Mouse (Mus musculus) CH12.LX (cell line): ENCODE data around the gene Fam234b. TPM values are rescaled to one million over a fixed set of nuclear protein-coding genes. Genes with fewer than 3 reads are reported as not detected.

ENCODE experiments used
- DNase-seq: peaks from one replicate; pipeline ENCODE4 v3.0.0-alpha.2; 2013; ENCODE audit errors: extremely low read depth
- H3K27ac ChIP-seq: 2 replicates; pipeline ENCODE4 v1.5.1; 2012; ENCODE audit warnings: low read depth, mild to moderate bottlenecking, control low read depth, moderate library complexity; ENCODE audit not compliant: insufficient read depth
- H3K27me3 ChIP-seq: replicated peaks from 2 replicates; pipeline ENCODE3; 2012; ENCODE audit warnings: inconsistent platforms
- H3K36me3 ChIP-seq, 2 experiments: replicated peaks in 1 of 2; 2 replicates each; pipeline versions ENCODE3 to v1.6.1; 2012; ENCODE audit warnings: inconsistent platforms in 1 of 2, low read length in 1 of 2, mild to moderate bottlenecking in 1 of 2, mixed read lengths in 1 of 2, moderate library complexity in 1 of 2; ENCODE audit not compliant: control insufficient read depth in 1 of 2, insufficient read depth in 1 of 2
- H3K4me1 ChIP-seq, 2 experiments: 2 replicates each; pipeline ENCODE4 v1.6.1; 2012; ENCODE audit warnings: inconsistent platforms in 1 of 2, moderate library complexity in 1 of 2; ENCODE audit not compliant: insufficient read depth in 2 of 2, control insufficient read depth in 1 of 2
- H3K4me2 ChIP-seq: 2 replicates; pipeline ENCODE4 v1.6.1; 2012; ENCODE audit warnings: low read depth, mild to moderate bottlenecking, control low read depth; ENCODE audit not compliant: poor library complexity, insufficient read depth, severe bottlenecking
- H3K4me3 ChIP-seq, 3 experiments: fragments of 150-350 bp in 1 of 3; sonication (generic) in 1 of 3; replicated peaks in 1 of 3; 2 replicates each; pipeline versions ENCODE3 to v1.5.1; 2011 to 2012; ENCODE audit warnings: low read depth in 2 of 3, low read length in 2 of 3, mild to moderate bottlenecking in 2 of 3, moderate library complexity in 2 of 3, control low read depth in 1 of 3, improper control_type of control experiment in 1 of 3, inconsistent platforms in 1 of 3, mixed read lengths in 1 of 3; ENCODE audit not compliant: poor library complexity in 1 of 3
- H3K79me2 ChIP-seq: replicated peaks from 2 replicates; pipeline ENCODE4 v1.6.1; 2012; ENCODE audit warnings: mild to moderate bottlenecking, moderate library complexity; ENCODE audit not compliant: control insufficient read depth, poor library complexity, insufficient read depth, severe bottlenecking; ENCODE audit errors: extremely low read depth
- H3K9ac ChIP-seq: 2 replicates; pipeline ENCODE4 v1.6.1; 2012; ENCODE audit warnings: low read depth, mild to moderate bottlenecking, control low read depth, moderate library complexity; ENCODE audit not compliant: insufficient read depth
- H3K9me3 ChIP-seq: replicated peaks from 2 replicates; pipeline ENCODE3; 2012; ENCODE audit warnings: low read length, inconsistent platforms, mixed read lengths
- CHD2 ChIP-seq: IDR thresholded peaks from 2 replicates; pipeline ENCODE4 v1.6.1; 2011; ENCODE audit warnings: low read length, improper control_type of control experiment
- E2F4 ChIP-seq: IDR thresholded peaks from 2 replicates; pipeline ENCODE4 v1.6.1; 2011; ENCODE audit warnings: low read depth, low read length, improper control_type of control experiment; ENCODE audit not compliant: insufficient replicate concordance
- ETS1 ChIP-seq: conservative IDR thresholded peaks from 2 replicates; pipeline ENCODE4 v1.6.1; 2012; ENCODE audit warnings: low read depth, mild to moderate bottlenecking, inconsistent platforms, low read length, improper control_type of control experiment, moderate library complexity
- GABPA ChIP-seq: IDR thresholded peaks from 2 replicates; pipeline ENCODE4 v1.6.1; 2012; ENCODE audit warnings: low read depth, low read length, improper control_type of control experiment, inconsistent platforms; ENCODE audit not compliant: insufficient replicate concordance
- HCFC1 ChIP-seq: IDR thresholded peaks from 2 replicates; pipeline ENCODE4 v1.6.1; 2012; ENCODE audit warnings: low read depth, mild to moderate bottlenecking, inconsistent platforms, low read length, improper control_type of control experiment
- JUN ChIP-seq: IDR thresholded peaks from 2 replicates; pipeline ENCODE4 v1.6.1; 2011; ENCODE audit warnings: low read depth, mild to moderate bottlenecking, low read length, improper control_type of control experiment, moderate library complexity; ENCODE audit not compliant: insufficient read depth
- JUND ChIP-seq: conservative IDR thresholded peaks from 2 replicates; pipeline ENCODE4 v1.6.1; 2011; ENCODE audit warnings: low read depth, low read length, improper control_type of control experiment
- MAX ChIP-seq: IDR thresholded peaks from 2 replicates; pipeline ENCODE4 v1.6.1; 2011; ENCODE audit warnings: low read length, improper control_type of control experiment
- MAZ ChIP-seq: IDR thresholded peaks from 2 replicates; pipeline ENCODE4 v1.6.1; 2012; ENCODE audit warnings: low read depth, mild to moderate bottlenecking, inconsistent platforms, low read length, improper control_type of control experiment, moderate library complexity
- NELFE ChIP-seq: IDR thresholded peaks from 2 replicates; pipeline ENCODE4 v1.6.1; 2011; ENCODE audit warnings: low read depth, low read length, improper control_type of control experiment
- NRF1 ChIP-seq: IDR thresholded peaks from 2 replicates; pipeline ENCODE4 v1.6.1; 2014; ENCODE audit warnings: low read depth, mild to moderate bottlenecking, inconsistent platforms, low read length, improper control_type of control experiment, moderate library complexity
- POLR2A ChIP-seq: IDR thresholded peaks from 2 replicates; pipeline ENCODE4 v1.6.1; 2011; ENCODE audit warnings: low read depth, mild to moderate bottlenecking, improper control_type of control experiment, low read length
- POLR2AphosphoS2 ChIP-seq: IDR thresholded peaks from 2 replicates; pipeline ENCODE4 v1.6.1; 2011; ENCODE audit warnings: low read depth, low read length, improper control_type of control experiment
- RCOR1 ChIP-seq: conservative IDR thresholded peaks from 2 replicates; pipeline ENCODE4 v1.6.1; 2012; ENCODE audit warnings: low read depth, mild to moderate bottlenecking, inconsistent platforms, low read length, improper control_type of control experiment
- SMC3 ChIP-seq: IDR thresholded peaks from 2 replicates; pipeline ENCODE4 v1.6.1; 2011; ENCODE audit warnings: low read depth, low read length, improper control_type of control experiment
- TBP ChIP-seq: conservative IDR thresholded peaks from 2 replicates; pipeline ENCODE4 v1.6.1; 2011; ENCODE audit warnings: low read depth, low read length, improper control_type of control experiment
- TCF12 ChIP-seq: IDR thresholded peaks from 2 replicates; pipeline ENCODE4 v1.6.1; 2014; ENCODE audit warnings: low read depth, mild to moderate bottlenecking, inconsistent platforms, low read length, improper control_type of control experiment
- USF2 ChIP-seq: conservative IDR thresholded peaks from 2 replicates; pipeline ENCODE4 v1.6.1; 2011; ENCODE audit warnings: low read depth, low read length, improper control_type of control experiment
- ZC3H11A ChIP-seq: IDR thresholded peaks from 2 replicates; pipeline ENCODE4 v1.6.1; 2012; ENCODE audit warnings: low read depth, mild to moderate bottlenecking, inconsistent platforms, low read length, improper control_type of control experiment
- ZNF384 ChIP-seq: IDR thresholded peaks from 2 replicates; pipeline ENCODE4 v1.6.1; 2012; ENCODE audit warnings: low read depth, low read length, improper control_type of control experiment, inconsistent platforms
- dilution Hi-C: fragments of 300-500 bp; cut with MboI; formaldehyde crosslinking; loops from 2 replicates; pipeline ENCODE4 v1.14.3; 2020; ENCODE audit warnings: low sequenced_read_pairs; ENCODE audit not compliant: extremely low pct_unique_long_range_greater_than_20kb, extremely low pct_ligation_motif_present
- in situ Hi-C: fragments of 300-500 bp; cut with MboI; formaldehyde crosslinking; loops from 3 replicates; pipeline ENCODE4 v1.14.3; 2019; ENCODE audit warnings: low sequenced_read_pairs, low pct_ligation_motif_present, low pct_unique_long_range_greater_than_20kb, mixed read lengths
- polyA plus RNA-seq: library from polyadenylated mRNA; unstranded; fragments of >175 nt; gene quantifications from 2 replicates; pipeline ENCODE4 v1.2.1, GENCODE M21; 2012; ENCODE audit warnings: low read depth; ENCODE audit not compliant: insufficient read length
- total RNA-seq, 2 experiments: library from RNA; depleted of rRNA; stranded (reverse); fragments of 300-350 nt in 1 of 2; fragments of >200 nt in 1 of 2; gene quantifications; 2 replicates each; pipeline ENCODE4 v1.2.3; 2012 to 2014

Fam234b gene
- total and polyA plus RNA-seq, 3 experiments: 0.04 to 0.76 (median 0.20) TPM

DNA sequence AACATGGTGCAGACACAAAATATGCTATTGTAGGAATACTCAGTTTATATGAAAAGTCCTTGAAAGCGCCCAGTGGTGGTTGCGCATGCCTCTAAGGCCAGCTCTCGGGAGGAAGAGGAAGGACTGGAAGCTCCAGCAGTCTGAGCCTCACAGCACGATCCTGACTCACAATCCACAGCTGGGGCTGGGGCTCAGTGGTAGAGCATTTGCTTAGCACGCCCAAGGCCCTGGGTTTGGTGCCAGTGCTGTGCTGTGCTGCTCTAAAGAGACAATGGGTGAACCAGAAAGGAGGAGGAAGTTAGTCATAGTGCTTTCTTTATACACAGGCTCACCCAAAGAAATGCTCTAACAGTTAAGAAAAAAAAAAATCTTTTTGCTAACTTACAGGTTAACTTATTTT is 44.1 kb upstream of the Fam234b start:
- TF ChIP-seq POLR2A (no peak), NRF1 (no peak), JUN (no peak), POLR2AphosphoS2 (no peak), MAZ (no peak), E2F4 (no peak), SMC3 (no peak), CHD2 (no peak), USF2 (no peak), ETS1 (no peak), MAX (no peak)
- DNase-seq: no peak
- H3K4me1 ChIP-seq: peaks cover 3 to 15% of the 10 kb centered on the region in 2 experiments; a peak in 3 of 4 replicates
- no peaks in the 10 kb centered on the region for H3K36me3 ChIP-seq
- no peak overlapping the region for H3K4me2 ChIP-seq
- no peak overlapping the region for H3K27ac ChIP-seq
- in situ Hi-C loops: loop anchor here (10.0 kb wide), 2 partner anchors 91 to 221 kb away; no protein-coding TSS in a partner anchor
- H3K9me3 ChIP-seq: peaks cover 3% of the 10 kb centered on the region
- no peak overlapping the region for H3K4me3 ChIP-seq
- H3K9ac ChIP-seq: no peak overlapping the region
- no peaks in the 10 kb centered on the region for H3K79me2 ChIP-seq
- dilution Hi-C loops: no loop called here
- no peaks in the 10 kb centered on the region for H3K27me3 ChIP-seq

DNA sequence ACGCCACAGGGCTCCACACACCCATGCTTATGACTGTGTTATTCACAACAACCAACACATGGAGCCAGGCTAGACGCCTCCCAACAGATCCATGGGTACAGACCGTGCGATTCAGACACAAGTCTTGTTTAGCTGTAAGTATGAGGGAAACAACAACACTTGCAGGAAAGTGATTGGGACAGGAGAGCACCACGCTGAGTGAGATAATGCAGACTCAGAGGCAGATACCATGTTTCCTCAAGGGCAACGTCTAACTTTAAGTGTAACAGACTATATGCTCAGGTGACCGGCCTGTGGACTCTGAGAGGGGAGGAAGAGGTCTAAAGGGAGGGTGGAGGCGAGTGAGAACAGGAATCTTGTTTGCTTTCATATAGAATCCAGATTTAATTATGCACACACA is 41.2 kb upstream of the Fam234b start:
- Histone ChIP-seq H3K4me2 (no peak overlapping the region), H3K27me3 (no peaks in the 10 kb centered on the region), H3K9ac (no peak overlapping the region), H3K79me2 (no peaks in the 10 kb centered on the region)
- no peak for TF ChIP-seq MAX
- no peak for TF ChIP-seq TCF12
- no peak for TF ChIP-seq TBP
- TF ChIP-seq POLR2AphosphoS2: no peak
- no peak for TF ChIP-seq USF2
- no peak for TF ChIP-seq RCOR1
- TF ChIP-seq NELFE: no peak
- no peak for TF ChIP-seq SMC3
- TF ChIP-seq ZNF384: no peak
- TF ChIP-seq JUN: no peak
- TF ChIP-seq HCFC1: no peak
- TF ChIP-seq GABPA: no peak
- TF ChIP-seq JUND: no peak
- TF ChIP-seq ZC3H11A: no peak
- TF ChIP-seq CHD2: no peak
- no peak for TF ChIP-seq MAZ
- TF ChIP-seq, all 38 proteins: peak for 0
- DNase-seq: no peak
- Histone ChIP-seq H3K9me3 (peaks cover 3% of the 10 kb centered on the region), H3K27ac (no peak overlapping the region), H3K4me3 (no peak overlapping the region), H3K4me1 (peaks cover 0 to 3% of the 10 kb centered on the region in 2 experiments; a peak in 1 of 4 replicates), H3K36me3 (no peaks in the 10 kb centered on the region)
- in situ Hi-C loops (loop anchor here (10.0 kb wide), 2 partner anchors 88 to 218 kb away; no protein-coding TSS in a partner anchor), dilution Hi-C loops (no loop called here)
